Mouse (Mus musculus): ENCODE data around the gene BC037034.

- TF ChIP-seq CTCF (conservative IDR thresholded peaks at IDR 0.05; ENCODE audit: low read length) (no peak), POU5F1 (IDR thresholded peaks at IDR 0.05; ENCODE audit: borderline replicate concordance, low read length) (no peak), NANOG (IDR thresholded peaks at IDR 0.05; ENCODE audit: borderline replicate concordance, low read length) (no peak)
Measured at GRCm38 (mm10) chr5:138219864-138220263, 44.0 kb downstream of the BC037034 start.
